Mouse (Mus musculus) erythroblast, embryonic 14.5 days (primary cell): ENCODE results near the gene Celsr3.

Experiments used
- GATA1 ChIP-seq: IDR thresholded peaks from 2 replicates; pipeline ENCODE4 v1.6.1; 2012; ENCODE audit warnings: low read length, inconsistent platforms, mixed read lengths
- TAL1 ChIP-seq: IDR thresholded peaks from 3 replicates; pipeline ENCODE4 v1.6.1; 2012; ENCODE audit warnings: low read length, inconsistent platforms, mixed read lengths

GRCm38 (mm10) chr9:108831637-108832036 is 5.5 kb downstream of the Celsr3 start:
- TF ChIP-seq GATA1, result no peak
- TF ChIP-seq TAL1, result no peak
